Mouse (Mus musculus): ENCODE results near the gene Epc2. TPM values are rescaled to one million over a fixed set of nuclear protein-coding genes. Genes with fewer than 3 reads are reported as not detected.

Gene Epc2
- polyA plus RNA-seq, 1 experiment from 2014 or later: 14.1 TPM

DNA sequence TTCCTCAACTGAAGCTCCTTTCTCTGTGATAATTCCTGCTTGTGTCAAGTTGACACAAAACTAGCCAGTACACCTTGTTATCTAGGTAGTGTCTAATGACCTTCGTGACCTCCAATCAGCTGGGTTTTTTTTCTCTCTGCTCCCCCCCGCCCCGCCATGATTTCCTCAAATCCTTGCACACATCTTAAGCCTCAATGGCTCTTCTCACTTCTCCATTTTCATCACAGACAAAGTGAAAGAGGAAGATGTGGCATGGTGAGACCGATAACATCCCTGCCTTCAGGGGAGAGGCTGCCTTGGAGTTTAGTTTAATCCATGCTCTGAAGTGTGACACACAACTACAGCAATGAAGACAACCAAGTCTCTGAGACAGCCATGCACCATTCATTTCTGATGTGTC is 26.5 kb upstream of the Epc2 start:
- 92% methylated on average over 4 of the region's 4 CpGs for WGBS
- H3K27me3 ChIP-seq (ENCODE audit: control insufficient read depth, insufficient read depth, low read length): no peaks in the 10 kb centered on the region
- H3K9me3 ChIP-seq (replicated peaks; ENCODE audit: control insufficient read depth, low read length): no peaks in the 10 kb centered on the region
- no peaks in the 10 kb centered on the region for H3K4me1 ChIP-seq (ENCODE audit: control insufficient read depth, insufficient read depth, low read length)
- DNase-seq (ENCODE audit: low spot score) (no peak), ATAC-seq (replicated peaks; ENCODE audit: insufficient number of reproducible peaks, low FRiP score, low TSS enrichment, low read depth) (no peak)
- H3K27ac ChIP-seq (replicated peaks; ENCODE audit: low read depth, low read length): no peak overlapping the region
- no peak overlapping the region for H3K4me3 ChIP-seq (ENCODE audit: low read depth, low read length)
- H3K4me2 ChIP-seq (ENCODE audit: low read depth, low read length): no peak overlapping the region
- no peak overlapping the region for H3K9ac ChIP-seq (replicated peaks; ENCODE audit: low read length)
- no peaks in the 10 kb centered on the region for H3K36me3 ChIP-seq (replicated peaks; ENCODE audit: control insufficient read depth, insufficient read depth, low read depth, low read length)

DNA sequence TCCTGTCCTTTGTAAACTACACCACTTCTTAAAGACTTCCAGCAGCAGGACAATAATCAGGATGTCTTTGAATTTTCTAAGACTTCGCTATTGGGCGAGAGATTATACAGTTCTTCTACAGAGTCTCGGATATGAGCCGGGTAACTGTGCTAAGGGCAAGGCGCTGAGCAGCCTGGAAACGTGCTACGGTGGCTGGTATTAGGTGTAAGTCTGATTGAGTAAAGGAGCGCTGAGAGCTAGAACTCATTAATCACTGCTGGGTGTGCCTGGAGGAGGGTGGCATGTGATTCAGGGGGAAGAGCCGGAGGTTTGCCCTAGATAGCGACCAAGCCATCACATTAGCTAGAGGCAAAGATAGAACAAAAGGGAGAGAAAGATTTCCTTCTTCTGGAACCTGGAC is 25.1 kb upstream of the Epc2 start:
- H3K9me3 ChIP-seq (replicated peaks; ENCODE audit: control insufficient read depth, low read length): no peaks in the 10 kb centered on the region
- DNase-seq (ENCODE audit: low spot score) (no peak), ATAC-seq (replicated peaks; ENCODE audit: insufficient number of reproducible peaks, low FRiP score, low TSS enrichment, low read depth) (no peak)
- no peaks in the 10 kb centered on the region for H3K36me3 ChIP-seq (replicated peaks; ENCODE audit: control insufficient read depth, insufficient read depth, low read depth, low read length)
- H3K27me3 ChIP-seq (ENCODE audit: control insufficient read depth, insufficient read depth, low read length): no peaks in the 10 kb centered on the region
- no peaks in the 10 kb centered on the region for H3K4me1 ChIP-seq (ENCODE audit: control insufficient read depth, insufficient read depth, low read length)
- WGBS: 88% methylated on average over 10 of the region's 10 CpGs
- H3K27ac ChIP-seq (replicated peaks; ENCODE audit: low read depth, low read length): no peak overlapping the region
- no peak overlapping the region for H3K9ac ChIP-seq (replicated peaks; ENCODE audit: low read length)
- H3K4me3 ChIP-seq (ENCODE audit: low read depth, low read length): no peak overlapping the region
- H3K4me2 ChIP-seq (ENCODE audit: low read depth, low read length): no peak overlapping the region

DNA sequence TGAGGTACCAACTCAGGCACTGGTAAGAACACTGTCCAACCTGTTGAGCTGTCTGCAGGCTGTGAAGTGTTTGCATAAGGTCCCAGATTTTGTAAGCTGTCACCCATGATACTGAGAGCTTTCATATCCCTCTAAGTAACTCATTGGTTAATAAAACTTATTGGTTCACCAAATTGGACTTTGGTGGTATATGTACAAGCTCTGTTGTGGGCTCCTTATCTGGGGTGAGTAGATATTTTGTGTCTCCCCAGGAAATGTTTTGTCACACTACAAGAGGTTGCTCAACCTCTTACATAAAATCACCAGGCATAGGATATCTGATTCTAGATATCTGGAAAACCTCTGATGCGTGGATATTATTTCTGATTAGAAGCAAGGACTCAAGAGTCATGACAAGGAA is 20.3 kb upstream of the Epc2 start:
- WGBS: 88% methylated on average over 1 of the region's 1 CpGs
- H3K9me3 ChIP-seq (replicated peaks; ENCODE audit: control insufficient read depth, low read length): no peaks in the 10 kb centered on the region
- no peak overlapping the region for H3K4me2 ChIP-seq (ENCODE audit: low read depth, low read length)
- H3K27me3 ChIP-seq (ENCODE audit: control insufficient read depth, insufficient read depth, low read length): no peaks in the 10 kb centered on the region
- DNase-seq (ENCODE audit: low spot score) (no peak), ATAC-seq (replicated peaks; ENCODE audit: insufficient number of reproducible peaks, low FRiP score, low TSS enrichment, low read depth) (no peak)
- no peak overlapping the region for H3K9ac ChIP-seq (replicated peaks; ENCODE audit: low read length)
- H3K27ac ChIP-seq (replicated peaks; ENCODE audit: low read depth, low read length): no peak overlapping the region
- no peak overlapping the region for H3K4me3 ChIP-seq (ENCODE audit: low read depth, low read length)
- no peaks in the 10 kb centered on the region for H3K36me3 ChIP-seq (replicated peaks; ENCODE audit: control insufficient read depth, insufficient read depth, low read depth, low read length)
- H3K4me1 ChIP-seq (ENCODE audit: control insufficient read depth, insufficient read depth, low read length): no peaks in the 10 kb centered on the region

DNA sequence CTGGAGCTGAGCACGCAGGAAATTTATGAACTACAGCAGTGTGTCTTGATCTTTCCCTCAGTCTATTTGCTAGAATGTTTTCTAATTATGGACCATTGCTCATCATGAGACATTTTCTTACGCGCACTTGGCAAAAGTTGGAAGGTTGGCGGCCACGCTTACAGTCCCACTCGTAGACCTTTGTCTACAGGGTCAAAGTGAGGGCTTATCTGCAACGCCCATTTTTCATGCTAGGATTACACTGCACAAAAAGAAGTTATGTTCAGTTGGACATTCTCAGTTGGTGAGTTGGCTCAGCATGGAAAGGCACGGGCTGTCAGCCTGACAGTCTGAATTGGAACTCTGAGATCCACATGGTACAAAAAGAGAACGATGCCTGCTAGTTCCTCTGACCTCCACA is 18.1 kb upstream of the Epc2 start:
- Histone ChIP-seq H3K4me3 (ENCODE audit: low read depth, low read length) (no peak overlapping the region), H3K9ac (replicated peaks; ENCODE audit: low read length) (no peak overlapping the region), H3K27me3 (ENCODE audit: control insufficient read depth, insufficient read depth, low read length) (no peaks in the 10 kb centered on the region), H3K4me2 (ENCODE audit: low read depth, low read length) (no peak overlapping the region), H3K4me1 (ENCODE audit: control insufficient read depth, insufficient read depth, low read length) (no peaks in the 10 kb centered on the region), H3K27ac (replicated peaks; ENCODE audit: low read depth, low read length) (no peak overlapping the region), H3K9me3 (replicated peaks; ENCODE audit: control insufficient read depth, low read length) (no peaks in the 10 kb centered on the region), H3K36me3 (replicated peaks; ENCODE audit: control insufficient read depth, insufficient read depth, low read depth, low read length) (no peaks in the 10 kb centered on the region)
- DNase-seq (ENCODE audit: low spot score) (no peak), ATAC-seq (replicated peaks; ENCODE audit: insufficient number of reproducible peaks, low FRiP score, low TSS enrichment, low read depth) (no peak)
- 91% methylated on average over 9 of the region's 9 CpGs for WGBS

DNA sequence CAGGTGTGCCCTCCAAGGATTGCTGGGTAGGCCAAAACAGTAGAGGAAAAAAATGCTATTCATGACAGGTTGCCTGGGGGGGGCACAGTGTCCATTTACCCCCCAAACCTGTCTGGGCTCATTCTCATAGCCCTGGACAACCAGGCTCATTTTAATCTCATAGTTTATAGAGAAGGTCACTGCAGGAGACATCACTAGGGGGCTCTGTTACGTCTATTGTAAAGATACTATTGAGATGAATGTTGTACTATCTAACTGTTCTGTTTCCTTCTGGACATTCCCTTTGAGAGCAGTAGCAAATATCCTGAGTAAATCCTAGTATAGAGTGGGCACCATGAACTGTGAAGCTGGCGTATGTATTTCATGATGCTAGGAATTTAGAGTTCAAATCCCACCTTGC is 5.0 kb upstream of the Epc2 start:
- Histone ChIP-seq H3K4me2 (ENCODE audit: low read depth, low read length) (no peak overlapping the region), H3K9ac (replicated peaks; ENCODE audit: low read length) (no peak overlapping the region), H3K9me3 (replicated peaks; ENCODE audit: control insufficient read depth, low read length) (no peaks in the 10 kb centered on the region), H3K4me1 (ENCODE audit: control insufficient read depth, insufficient read depth, low read length) (no peaks in the 10 kb centered on the region), H3K27me3 (ENCODE audit: control insufficient read depth, insufficient read depth, low read length) (no peaks in the 10 kb centered on the region), H3K4me3 (ENCODE audit: low read depth, low read length) (no peak overlapping the region), H3K27ac (replicated peaks; ENCODE audit: low read depth, low read length) (no peak overlapping the region), H3K36me3 (replicated peaks; ENCODE audit: control insufficient read depth, insufficient read depth, low read depth, low read length) (no peaks in the 10 kb centered on the region)
- 77% methylated on average over 2 of the region's 2 CpGs for WGBS
- DNase-seq (ENCODE audit: low spot score) (no peak), ATAC-seq (replicated peaks; ENCODE audit: insufficient number of reproducible peaks, low FRiP score, low TSS enrichment, low read depth) (no peak)

DNA sequence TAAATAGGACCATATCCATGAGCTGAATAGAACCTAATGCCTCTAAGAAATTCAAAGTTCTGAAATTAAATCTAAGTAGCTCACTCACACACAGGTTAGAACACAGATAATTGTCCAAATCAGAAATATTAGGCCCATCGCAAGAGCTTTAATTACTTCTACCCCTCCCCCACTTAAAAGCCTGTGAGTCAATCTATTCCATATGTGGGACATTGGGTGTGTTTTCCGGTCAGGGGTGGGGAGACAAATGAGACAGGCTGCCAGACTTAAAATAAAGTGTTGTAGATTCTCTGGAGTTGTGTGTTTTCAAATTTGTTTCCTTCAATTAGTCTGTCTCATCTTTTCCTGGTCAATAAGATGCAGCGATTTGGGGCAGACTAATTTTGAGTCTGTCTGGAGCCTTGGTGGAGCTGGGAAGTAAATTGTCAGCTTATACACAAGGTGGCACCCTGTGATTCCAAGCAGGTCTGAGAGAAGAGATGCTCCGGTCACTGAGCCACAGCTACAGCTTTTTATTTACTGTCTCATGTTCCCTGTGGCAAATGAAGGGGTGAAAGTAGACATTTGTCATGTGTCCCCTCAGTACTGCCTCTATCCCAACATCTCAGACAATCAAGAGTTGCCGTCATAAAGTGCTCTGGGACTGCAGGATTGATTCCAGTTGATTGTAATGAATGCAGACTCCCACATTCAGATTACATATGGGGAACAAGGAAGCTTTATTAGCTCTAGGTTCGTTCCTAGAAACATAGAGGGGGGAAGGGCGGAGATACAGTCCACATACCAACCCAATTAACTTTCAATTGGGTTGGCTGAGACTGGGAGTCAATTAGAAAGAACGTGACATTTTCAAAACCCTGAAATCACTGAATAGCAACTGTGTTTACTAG is 3.5 kb upstream of the Epc2 start:
- H3K4me1 ChIP-seq (ENCODE audit: control insufficient read depth, insufficient read depth, low read length): no peaks in the 10 kb centered on the region
- no peaks in the 10 kb centered on the region for H3K27me3 ChIP-seq (ENCODE audit: control insufficient read depth, insufficient read depth, low read length)
- no peak overlapping the region for H3K4me3 ChIP-seq (ENCODE audit: low read depth, low read length)
- 17% methylated on average over 8 of the region's 8 CpGs for WGBS
- H3K9ac ChIP-seq (replicated peaks; ENCODE audit: low read length): no peak overlapping the region
- DNase-seq (ENCODE audit: low spot score) (peak; percentile 64), ATAC-seq (replicated peaks; ENCODE audit: insufficient number of reproducible peaks, low FRiP score, low TSS enrichment, low read depth) (no peak)
- H3K9me3 ChIP-seq (replicated peaks; ENCODE audit: control insufficient read depth, low read length): no peaks in the 10 kb centered on the region
- no peaks in the 10 kb centered on the region for H3K36me3 ChIP-seq (replicated peaks; ENCODE audit: control insufficient read depth, insufficient read depth, low read depth, low read length)
- no peak overlapping the region for H3K4me2 ChIP-seq (ENCODE audit: low read depth, low read length)
- H3K27ac ChIP-seq (replicated peaks; ENCODE audit: low read depth, low read length): no peak overlapping the region; the same call in 1 of the 2 replicates

DNA sequence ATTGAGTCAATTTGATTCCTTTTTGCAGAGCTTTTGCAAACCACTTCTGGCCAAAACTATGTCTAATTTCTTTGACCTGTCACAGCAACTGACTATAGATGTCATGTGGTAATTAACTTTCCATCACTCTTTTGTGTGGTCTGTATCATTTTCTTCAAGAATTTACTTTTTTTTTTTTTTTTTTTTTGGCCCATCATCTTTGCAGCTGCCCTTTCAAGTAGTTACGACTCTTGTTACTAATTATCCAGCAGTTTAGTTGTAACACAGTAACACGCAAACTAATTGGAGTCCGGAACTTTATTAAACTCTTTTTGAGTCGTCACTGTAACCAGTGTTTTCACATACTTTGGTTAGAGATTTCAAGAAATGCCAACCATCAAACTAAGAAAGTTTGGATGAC is 819 bp upstream of the Epc2 start:
- H3K4me2 ChIP-seq (ENCODE audit: low read depth, low read length): peak overlapping the region; percentile 75
- no peak overlapping the region for H3K27ac ChIP-seq (replicated peaks; ENCODE audit: low read depth, low read length)
- 11% methylated on average over 4 of the region's 4 CpGs for WGBS
- H3K9me3 ChIP-seq (replicated peaks; ENCODE audit: control insufficient read depth, low read length): no peaks in the 10 kb centered on the region
- no peaks in the 10 kb centered on the region for H3K36me3 ChIP-seq (replicated peaks; ENCODE audit: control insufficient read depth, insufficient read depth, low read depth, low read length)
- no peak for ATAC-seq (replicated peaks; ENCODE audit: insufficient number of reproducible peaks, low FRiP score, low TSS enrichment, low read depth)
- no peaks in the 10 kb centered on the region for H3K27me3 ChIP-seq (ENCODE audit: control insufficient read depth, insufficient read depth, low read length)
- H3K4me3 ChIP-seq (ENCODE audit: low read depth, low read length): peak overlapping the region; percentile 96
- H3K4me1 ChIP-seq (ENCODE audit: control insufficient read depth, insufficient read depth, low read length): no peaks in the 10 kb centered on the region
- no peak for DNase-seq (ENCODE audit: low spot score)
- H3K9ac ChIP-seq (replicated peaks; ENCODE audit: low read length): no peak overlapping the region; the same call in 1 of the 2 replicates

DNA sequence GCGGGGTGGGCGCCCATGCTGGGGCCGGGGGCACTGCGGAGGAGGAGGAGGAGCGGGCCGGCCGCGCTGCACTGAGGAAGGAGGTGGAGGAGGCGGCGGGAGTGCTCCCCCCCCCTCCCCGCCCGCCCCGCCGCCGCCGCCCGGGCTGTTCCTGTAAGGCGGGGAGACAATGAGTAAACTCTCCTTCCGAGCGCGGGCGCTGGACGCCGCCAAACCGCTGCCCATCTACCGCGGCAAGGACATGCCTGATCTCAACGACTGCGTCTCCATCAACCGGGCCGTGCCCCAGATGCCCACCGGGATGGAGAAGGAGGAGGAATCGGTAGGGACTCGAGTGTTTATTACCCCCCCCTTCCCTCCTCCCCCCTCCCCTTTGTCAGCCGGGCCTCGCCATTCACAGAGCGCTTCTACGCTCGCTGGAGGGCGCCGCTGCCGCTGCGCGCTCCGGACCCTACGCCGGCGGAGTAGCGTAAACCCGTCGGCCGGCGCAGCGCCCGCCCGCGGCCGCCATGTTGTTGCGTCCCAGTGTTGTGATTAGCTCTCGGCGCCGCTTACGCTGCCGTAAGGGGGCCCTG is 438 bp downstream of the Epc2 start:
- Histone ChIP-seq H3K36me3 (replicated peaks; ENCODE audit: control insufficient read depth, insufficient read depth, low read depth, low read length) (no peaks in the 10 kb centered on the region), H3K9ac (replicated peaks; ENCODE audit: low read length) (peak overlapping the region; percentile 96), H3K27ac (replicated peaks; ENCODE audit: low read depth, low read length) (peak overlapping the region; percentile 99), H3K4me1 (ENCODE audit: control insufficient read depth, insufficient read depth, low read length) (no peaks in the 10 kb centered on the region), H3K9me3 (replicated peaks; ENCODE audit: control insufficient read depth, low read length) (no peaks in the 10 kb centered on the region), H3K27me3 (ENCODE audit: control insufficient read depth, insufficient read depth, low read length) (no peaks in the 10 kb centered on the region), H3K4me3 (ENCODE audit: low read depth, low read length) (peak overlapping the region; percentile 96), H3K4me2 (ENCODE audit: low read depth, low read length) (peak overlapping the region; percentile 69)
- ATAC-seq (replicated peaks; ENCODE audit: insufficient number of reproducible peaks, low FRiP score, low TSS enrichment, low read depth): peak; percentile 92
- WGBS: under 1% methylated on average over 50 of the region's 64 CpGs
- peak; percentile 96 for DNase-seq (ENCODE audit: low spot score)

All from embryonic facial prominence, embryonic 11.5 days (tissue).